Mouse (Mus musculus) embryo, embryonic 11.5 days (tissue): ENCODE results near the gene Myo10.

ENCODE experiments used
- DNase-seq: peaks from one replicate; pipeline ENCODE4 v3.0.0-alpha.2; 2012; ENCODE audit warnings: low read depth, low spot score

Gene Myo10

GRCm38 (mm10) chr15:25796353-25796752 lies 174.0 kb downstream of the Myo10 start:
- DNase-seq: no peak

- no peak for DNase-seq
Observed at GRCm38 (mm10) chr15:25797179-25797578, 174.9 kb downstream of the Myo10 start.

DNA sequence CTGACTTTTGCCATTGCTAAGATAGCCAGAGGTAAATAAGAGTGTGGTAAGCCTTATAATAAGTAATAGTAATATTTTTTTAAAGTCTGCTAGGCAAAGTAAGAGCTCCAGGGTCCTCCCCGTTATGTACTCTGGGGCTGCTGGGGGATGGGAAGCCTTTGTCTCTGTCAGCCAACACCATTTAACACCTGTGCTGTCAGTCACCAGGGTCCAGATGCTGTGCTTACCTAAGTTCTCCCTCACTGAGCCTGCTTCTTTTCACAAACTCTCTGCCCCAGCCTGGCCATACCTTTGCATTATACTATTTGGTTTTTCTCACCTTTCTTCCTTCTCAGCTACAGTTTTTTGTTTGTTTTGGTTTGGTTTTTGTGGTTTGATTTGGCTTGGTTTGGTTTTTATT lies 175.6 kb downstream of the Myo10 start:
- DNase-seq: no peak

DNA sequence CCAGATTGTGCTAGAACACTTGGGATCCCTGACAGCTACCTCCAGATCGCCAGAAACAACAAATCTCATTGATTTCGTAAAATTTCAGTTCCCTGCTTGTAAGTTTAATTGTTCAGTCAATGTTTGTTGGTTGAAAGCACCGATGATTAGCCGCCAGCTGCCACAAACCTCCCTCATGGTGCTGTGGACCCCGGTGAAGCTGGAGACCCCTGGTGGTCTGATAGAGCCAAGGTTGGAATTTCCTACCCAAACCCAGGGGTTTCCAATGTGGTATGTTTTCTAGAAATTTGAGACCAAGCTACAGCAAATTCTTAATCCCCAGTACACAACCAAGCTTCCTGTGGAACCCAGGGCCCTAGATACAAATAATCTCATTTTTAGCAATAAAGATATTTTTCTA lies 179.4 kb downstream of the Myo10 start:
- no peak for DNase-seq

GRCm38 (mm10) chr15:25802194-25802593 lies 179.9 kb downstream of the Myo10 start:
- DNase-seq: no peak

GRCm38 (mm10) chr15:25803111-25803510 lies 180.8 kb downstream of the Myo10 start:
- peak; percentile 37 for DNase-seq

GRCm38 (mm10) chr15:25805336-25806110 lies 183.2 kb downstream of the Myo10 start:
- DNase-seq: no peak

GRCm38 (mm10) chr15:25806363-25806762 lies 184.0 kb downstream of the Myo10 start:
- no peak for DNase-seq

DNA sequence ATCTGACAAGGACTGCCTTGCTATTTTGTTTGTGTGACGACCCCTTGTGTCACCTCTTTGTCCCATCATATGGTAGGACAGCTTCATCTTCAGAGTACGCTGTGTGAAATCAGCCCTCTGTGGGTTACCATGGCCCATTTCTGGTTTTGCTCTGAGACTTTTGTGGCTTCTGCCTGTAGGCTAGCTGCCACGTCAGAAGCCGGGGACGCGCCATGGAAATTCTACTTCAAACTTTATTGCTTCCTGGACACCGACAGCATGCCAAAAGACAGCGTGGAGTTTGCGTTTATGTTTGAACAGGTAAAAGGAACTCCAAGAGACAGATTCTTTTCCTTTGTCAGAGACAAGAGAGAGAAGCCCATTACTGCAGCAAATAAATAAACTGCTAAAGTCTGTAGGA lies 184.6 kb downstream of the Myo10 start:
- DNase-seq: no peak

GRCm38 (mm10) chr15:25808677-25809460 lies 186.5 kb downstream of the Myo10 start:
- DNase-seq: no peak

DNA sequence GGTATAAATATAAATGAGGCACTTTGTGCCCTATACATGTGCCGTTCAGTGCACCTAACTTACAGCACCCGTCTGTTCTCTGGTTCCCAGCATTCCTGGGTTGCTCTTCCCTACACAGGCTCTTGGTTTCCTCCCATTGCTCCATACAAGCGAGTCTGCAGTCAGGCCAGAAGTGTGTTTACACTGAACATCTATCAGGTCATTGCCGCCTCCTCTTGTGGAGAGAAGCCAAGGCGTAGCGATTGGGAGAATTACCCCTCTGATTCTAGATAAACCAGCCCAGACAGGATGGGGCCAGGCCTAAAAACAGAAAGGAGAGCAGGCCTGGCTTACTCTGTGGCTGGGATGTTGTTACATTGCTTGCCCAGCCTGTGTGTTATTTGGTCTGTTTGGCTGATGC lies 187.3 kb downstream of the Myo10 start:
- DNase-seq: no peak

DNA sequence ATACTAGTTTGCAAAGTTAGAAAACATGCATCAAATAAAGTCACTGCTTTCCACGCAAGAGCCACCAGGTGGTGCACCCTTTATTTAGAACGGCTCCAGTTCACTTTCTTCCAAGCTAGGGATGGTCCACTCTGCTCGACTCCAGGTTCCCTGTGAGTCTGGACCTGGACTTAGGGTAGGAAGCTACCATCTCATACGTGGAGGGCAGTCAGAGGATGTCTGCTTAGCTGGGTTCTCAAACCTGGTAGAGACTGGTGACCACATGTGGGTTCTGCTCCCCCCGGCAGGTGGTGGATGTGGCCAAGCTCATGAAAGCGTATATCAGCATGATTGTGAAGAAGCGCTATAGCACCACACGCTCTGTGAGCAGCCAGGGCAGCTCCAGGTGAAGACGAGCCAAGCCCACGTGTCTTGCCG lies 189.5 kb downstream of the Myo10 start:
- no peak for DNase-seq

- no peak for DNase-seq
Observed at GRCm38 (mm10) chr15:25812479-25812878, 190.2 kb downstream of the Myo10 start.

- no peak for DNase-seq
Observed at GRCm38 (mm10) chr15:25814535-25814934, 192.2 kb downstream of the Myo10 start.

GRCm38 (mm10) chr15:25817191-25817590 lies 194.9 kb downstream of the Myo10 start:
- no peak for DNase-seq

- DNase-seq: no peak
Observed at GRCm38 (mm10) chr15:25821981-25822380, 199.7 kb downstream of the Myo10 start.

DNA sequence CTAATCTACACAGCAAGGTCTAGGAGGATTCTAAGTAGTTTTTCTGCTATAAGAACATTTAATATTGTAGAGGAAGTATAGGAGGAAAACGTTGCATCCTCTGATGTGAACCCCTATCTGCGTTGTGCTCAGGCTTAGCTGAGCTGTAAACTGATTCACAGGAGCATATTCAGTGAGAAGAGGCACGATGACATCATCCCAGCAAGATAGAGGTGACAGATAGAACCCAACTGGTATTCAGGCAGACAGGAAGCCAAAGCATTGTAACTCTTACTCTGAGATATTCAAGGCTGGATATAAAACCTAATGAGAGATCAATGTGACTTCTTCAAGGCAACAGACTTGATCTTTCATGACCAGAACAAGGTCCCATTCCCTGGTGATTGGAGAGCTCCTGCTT lies 200.3 kb downstream of the Myo10 start:
- no peak for DNase-seq

DNA sequence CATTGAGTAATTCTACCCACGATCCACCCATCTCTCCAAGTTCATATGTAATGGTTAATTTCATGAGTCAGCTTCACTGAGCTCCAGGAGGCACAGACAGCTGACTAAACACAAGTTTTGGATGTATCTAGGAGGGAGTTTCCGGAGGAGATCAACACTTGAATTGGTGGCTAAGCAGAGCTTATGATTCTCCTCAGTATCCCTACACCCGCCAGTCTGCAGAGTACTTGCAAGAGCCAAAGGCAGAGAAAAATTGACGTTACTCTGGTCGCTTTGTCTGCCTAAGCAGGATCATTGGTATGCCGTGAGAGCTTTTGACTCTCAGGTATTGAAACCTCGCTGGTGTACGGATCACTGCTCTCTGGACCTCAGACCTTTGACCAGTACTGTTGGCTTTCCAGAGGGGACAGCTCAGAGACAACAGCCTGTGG lies 204.2 kb downstream of the Myo10 start:
- DNase-seq: no peak

DNA sequence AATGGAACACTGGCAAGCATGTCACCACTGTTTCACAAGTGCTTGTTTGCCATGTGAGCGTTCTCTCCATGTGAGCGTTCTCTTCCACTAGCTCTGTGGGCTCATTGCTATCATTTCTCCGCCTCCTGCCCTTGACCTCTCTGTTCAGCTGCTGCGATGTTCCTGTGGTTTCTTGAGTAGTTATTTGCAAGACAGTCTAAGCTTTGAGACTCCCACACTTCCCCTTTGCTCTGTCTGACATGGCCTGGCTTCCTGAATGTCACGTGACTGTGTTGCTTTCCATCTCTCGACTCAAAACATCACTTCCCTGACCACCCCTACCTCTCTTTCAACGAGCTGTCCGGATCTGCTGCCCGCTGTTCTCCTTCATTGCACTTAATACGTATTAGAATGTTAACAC lies 206.1 kb downstream of the Myo10 start:
- no peak for DNase-seq

GRCm38 (mm10) chr15:25830426-25830825 lies 208.1 kb downstream of the Myo10 start:
- DNase-seq: no peak

DNA sequence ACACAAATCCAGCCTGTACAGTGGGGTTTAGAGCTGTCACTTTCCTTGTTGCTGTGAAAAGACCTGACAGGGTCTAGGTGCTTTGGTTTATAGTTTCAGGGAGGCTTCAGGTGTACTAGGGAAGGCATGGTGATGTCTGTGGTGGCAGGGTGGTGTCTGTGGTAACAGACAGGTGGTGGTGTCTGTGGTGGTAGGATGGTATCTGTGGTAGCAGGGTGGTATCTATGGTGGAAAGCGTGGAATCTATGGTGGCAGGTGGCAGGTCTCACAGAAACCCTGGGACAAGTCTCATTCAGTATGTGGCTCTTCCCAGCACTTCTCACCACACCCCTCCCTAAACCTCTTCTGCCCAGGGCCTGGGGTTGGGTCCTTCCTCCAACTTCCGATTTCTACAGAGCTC lies 212.0 kb downstream of the Myo10 start:
- no peak for DNase-seq

- no peak for DNase-seq
Observed at GRCm38 (mm10) chr15:25834920-25835674, 212.8 kb downstream of the Myo10 start.
